ENCODE assay signal across 10 mouse cellular contexts in genomic region chr3:107844001-107844400, GRCm38 (mm10). TPM values are rescaled to one million over a fixed set of nuclear protein-coding genes. Genes with fewer than 3 reads are reported as not detected.
DNase-seq lines count a peak whose midpoint lies in the region; ATAC-seq and TF ChIP-seq lines count a peak whose summit lies in the region.
"Had no signal": no experiment of that assay in that cellular context is flagged by ENCODE, and none has a peak within 500 bp of the region (broad histone marks: within the 10 kb centered on the region; RNA-seq: fewer than 3 reads in every experiment).

No protein-coding gene starts in this region.

- no peak overlapping the region for H3K27ac ChIP-seq in forebrain, postnatal 0 days (ENCODE audit: low read depth, low read length)
- no peak overlapping the region for H3K27ac ChIP-seq in forebrain, embryonic 10.5 days
- no peak overlapping the region for H3K27ac ChIP-seq in neural tube, embryonic 13.5 days (replicated peaks)
- H3K27ac ChIP-seq in lung, postnatal 0 days (ENCODE audit: low read length), result no peak overlapping the region
- H3K27ac ChIP-seq: embryonic facial prominence, embryonic 13.5 days had no signal

- no peaks in the 10 kb centered on the region for H3K9me3 ChIP-seq in forebrain, postnatal 0 days (ENCODE audit: low read length)
- H3K9me3 ChIP-seq in forebrain, embryonic 10.5 days, result no peaks in the 10 kb centered on the region
- no peaks in the 10 kb centered on the region for H3K9me3 ChIP-seq in neural tube, embryonic 13.5 days
- H3K9me3 ChIP-seq in lung, postnatal 0 days (ENCODE audit: low read length), result no peaks in the 10 kb centered on the region
- H3K9me3 ChIP-seq: embryonic facial prominence, embryonic 13.5 days had no signal

- no peak for TF ChIP-seq CTCF in forebrain, postnatal 0 days (IDR thresholded peaks at IDR 0.05; ENCODE audit: low read depth)
- no peak for TF ChIP-seq CTCF in lung, postnatal 0 days (IDR thresholded peaks at IDR 0.05)

- no peak for ATAC-seq in forebrain, postnatal 0 days
- peak; percentile 28; the same call in 1 of the 2 replicates for ATAC-seq in neural tube, embryonic 13.5 days (ENCODE audit: low read depth)
- ATAC-seq in lung, postnatal 0 days, result no peak
- no peak for ATAC-seq in erythroblast, adult 5-6 weeks (replicated peaks; ENCODE audit: low FRiP score, poor library complexity, severe bottlenecking)

- TF ChIP-seq EP300 in lung, postnatal 0 days (IDR thresholded peaks at IDR 0.05), result no peak

- WGBS in forebrain, postnatal 0 days, result 57% methylated on average over 3 of the region's 3 CpGs
- 94% methylated on average over 3 of the region's 3 CpGs for WGBS in forebrain, embryonic 10.5 days
- 68% methylated on average over 3 of the region's 3 CpGs for WGBS in neural tube, embryonic 13.5 days
- WGBS in lung, postnatal 0 days, result 67% methylated on average over 3 of the region's 3 CpGs

- no peaks in the 10 kb centered on the region for H3K27me3 ChIP-seq in forebrain, postnatal 0 days (ENCODE audit: insufficient read depth, low read length)
- no peaks in the 10 kb centered on the region for H3K27me3 ChIP-seq in forebrain, embryonic 10.5 days (ENCODE audit: poor library complexity, severe bottlenecking)
- no peaks in the 10 kb centered on the region for H3K27me3 ChIP-seq in neural tube, embryonic 13.5 days
- H3K27me3 ChIP-seq in lung, postnatal 0 days (replicated peaks; ENCODE audit: insufficient read depth, low read length), result no peaks in the 10 kb centered on the region
- H3K27me3 ChIP-seq: embryonic facial prominence, embryonic 13.5 days had no signal

- DNase-seq in forebrain, postnatal 0 days, result peak; percentile 67
- DNase-seq in forebrain, embryonic 10.5 days (ENCODE audit: extremely low spot score, low spot score), result no peak
- no peak for DNase-seq in neural tube, embryonic 10.5 days (ENCODE audit: extremely low spot score, low spot score)
- DNase-seq in cerebellum, adult 11-12 months, result peak; percentile 38
- peak; percentile 55 for DNase-seq in lung, postnatal 0 days (ENCODE audit: low spot score)
- no peak for DNase-seq in thymus, adult 18-20 months

- H3K36me3 ChIP-seq in forebrain, postnatal 0 days (ENCODE audit: insufficient read depth), result no peaks in the 10 kb centered on the region
- no peaks in the 10 kb centered on the region for H3K36me3 ChIP-seq in forebrain, embryonic 10.5 days (replicated peaks)
- H3K36me3 ChIP-seq in neural tube, embryonic 13.5 days, result no peaks in the 10 kb centered on the region
- H3K36me3 ChIP-seq in lung, postnatal 0 days (ENCODE audit: insufficient read depth, low read length), result no peaks in the 10 kb centered on the region
- H3K36me3 ChIP-seq: embryonic facial prominence, embryonic 13.5 days had no signal

- peaks cover 14% of the 10 kb centered on the region for H3K4me1 ChIP-seq in forebrain, postnatal 0 days (ENCODE audit: insufficient read depth)
- H3K4me1 ChIP-seq in forebrain, embryonic 10.5 days, result peaks cover 13% of the 10 kb centered on the region
- H3K4me1 ChIP-seq in neural tube, embryonic 13.5 days (replicated peaks), result peaks cover 23% of the 10 kb centered on the region
- no peaks in the 10 kb centered on the region; the same call in 1 of the 2 replicates for H3K4me1 ChIP-seq in lung, postnatal 0 days (ENCODE audit: insufficient read depth, low read depth, low read length)

- H3K9ac ChIP-seq in forebrain, postnatal 0 days, result no peak overlapping the region
- no peak overlapping the region for H3K9ac ChIP-seq in neural tube, embryonic 13.5 days
- no peak overlapping the region for H3K9ac ChIP-seq in lung, postnatal 0 days (replicated peaks; ENCODE audit: low read depth)
- H3K9ac ChIP-seq: embryonic facial prominence, embryonic 13.5 days had no signal

- no peak overlapping the region for H3K4me2 ChIP-seq in forebrain, postnatal 0 days (ENCODE audit: low read depth)
- no peak overlapping the region for H3K4me2 ChIP-seq in neural tube, embryonic 13.5 days
- no peak overlapping the region for H3K4me2 ChIP-seq in lung, postnatal 0 days (replicated peaks; ENCODE audit: low read depth, low read length)
- H3K4me2 ChIP-seq: embryonic facial prominence, embryonic 13.5 days had no signal

- no peak overlapping the region for H3K4me3 ChIP-seq in forebrain, postnatal 0 days (ENCODE audit: low read depth, low read length)
- H3K4me3 ChIP-seq in forebrain, embryonic 10.5 days, result no peak overlapping the region
- no peak overlapping the region for H3K4me3 ChIP-seq in neural tube, embryonic 13.5 days
- H3K4me3 ChIP-seq in lung, postnatal 0 days (ENCODE audit: low read depth, low read length), result no peak overlapping the region
- H3K4me3 ChIP-seq: embryonic facial prominence, embryonic 13.5 days had no signal

RNA-seq across cellular contexts. Expression of gene Eps8l3, which starts 33.0 kb away (rescaled TPM):
- not detected in 2 replicates for total RNA-seq in forebrain, postnatal 0 days (2014; rRNA removed)
- not detected in 2 replicates for polyA plus RNA-seq in forebrain, postnatal 0 days (2015; fragmentation: Nextera tagmentation; extraction: Ambion mirVana)
- polyA plus RNA-seq in forebrain, embryonic 10.5 days (2016; fragmentation: Nextera tagmentation; extraction: Ambion mirVana), result not detected in 2 replicates
- not detected in 2 replicates for polyA plus RNA-seq in neural tube, embryonic 13.5 days (2015; fragmentation: Nextera tagmentation; extraction: Ambion mirVana)
- not detected in 2 replicates for polyA plus RNA-seq in lung, postnatal 0 days (2015; fragmentation: Nextera tagmentation; extraction: Ambion mirVana)
- 1.5 TPM in 1 of 2 replicates, not detected in the other for total RNA-seq in erythroblast, adult 5-6 weeks (2015; ENCODE audit: low replicate concordance)
- total RNA-seq in erythroblast, adult 5-6 weeks (2017; ENCODE audit: low replicate concordance), result not detected in 2 replicates
- total RNA-seq: gastrocnemius, postnatal 36 days had no signal
- polyA plus RNA-seq: embryonic facial prominence, embryonic 13.5 days had no signal

RNA-seq across cellular contexts. Expression of gene Gstm5, which starts 51.6 kb away (rescaled TPM):
- 141 and 164 TPM in 2 replicates for total RNA-seq in forebrain, postnatal 0 days (2014; rRNA removed)
- polyA plus RNA-seq in forebrain, postnatal 0 days (2015; fragmentation: Nextera tagmentation; extraction: Ambion mirVana), result 250 and 273 TPM in 2 replicates
- 225 and 235 TPM in 2 replicates for polyA plus RNA-seq in forebrain, embryonic 10.5 days (2016; fragmentation: Nextera tagmentation; extraction: Ambion mirVana)
- 254 and 286 TPM in 2 replicates for polyA plus RNA-seq in neural tube, embryonic 13.5 days (2015; fragmentation: Nextera tagmentation; extraction: Ambion mirVana)
- 47.2 and 50.4 TPM in 2 replicates for polyA plus RNA-seq in lung, postnatal 0 days (2015; fragmentation: Nextera tagmentation; extraction: Ambion mirVana)
- total RNA-seq in erythroblast, adult 5-6 weeks (2015; ENCODE audit: low replicate concordance), result 17.9 and 33.9 TPM in 2 replicates
- total RNA-seq in erythroblast, adult 5-6 weeks (2017; ENCODE audit: low replicate concordance), result 8.2 and 22.6 TPM in 2 replicates

Comparison
In these comparisons a context has a peak if more than half of its experiments do, and no peak if none do; other contexts are left out.
1. DNase-seq: peak in forebrain, postnatal 0 days (single experiment), cerebellum, adult 11-12 months (single experiment) and lung, postnatal 0 days (single experiment); none in forebrain, embryonic 10.5 days (single experiment), neural tube, embryonic 10.5 days (single experiment) and thymus, adult 18-20 months (0 of 2).